In genomic region chr7:109129442-109129841, GRCm38 (mm10) we compare ENCODE assay signal across 11 mouse cellular contexts. TPM values are rescaled to one million over a fixed set of nuclear protein-coding genes. Genes with fewer than 3 reads are reported as not detected.
DNase-seq lines count a peak whose midpoint lies in the region; ATAC-seq lines count a peak whose summit lies in the region.
"Had no signal": no experiment of that assay in that cellular context is flagged by ENCODE, and none has a peak within 500 bp of the region (broad histone marks: within the 10 kb centered on the region; RNA-seq: fewer than 3 reads in every experiment).

No protein-coding gene starts in this region.

- no peaks in the 10 kb centered on the region for H3K4me1 ChIP-seq in hindbrain, embryonic 10.5 days (replicated peaks)
- peaks cover 8% of the 10 kb centered on the region; the same call in 1 of the 2 replicates for H3K4me1 ChIP-seq in hindbrain, embryonic 13.5 days (replicated peaks)
- H3K4me1 ChIP-seq: embryonic facial prominence, embryonic 15.5 days; hindbrain, embryonic 15.5 days had no signal

- H3K9ac ChIP-seq in hindbrain, embryonic 13.5 days, result no peak overlapping the region
- H3K9ac ChIP-seq: embryonic facial prominence, embryonic 15.5 days; hindbrain, embryonic 15.5 days; neural tube, embryonic 13.5 days had no signal

- H3K4me2 ChIP-seq in hindbrain, embryonic 13.5 days, result no peak overlapping the region
- H3K4me2 ChIP-seq: embryonic facial prominence, embryonic 15.5 days; hindbrain, embryonic 15.5 days; neural tube, embryonic 13.5 days had no signal

- DNase-seq in hindbrain, embryonic 10.5 days (ENCODE audit: low spot score), result peak; percentile 17
- DNase-seq in ovary, postnatal 36 days (ENCODE audit: low spot score), result peak; percentile 46
- no peak for DNase-seq in ovary, postnatal 10 days (ENCODE audit: low spot score)
- peak; percentile 40 for DNase-seq in embryo, embryonic 9.5 days (ENCODE audit: extremely low spot score)
- DNase-seq in retina, postnatal 1 day, result peak; percentile 35
- DNase-seq in layer of hippocampus, adult 9-11 months, result no peak
- DNase-seq in frontal cortex, postnatal 10 days (ENCODE audit: low spot score in 2 of 2), result no peak

- H3K9me3 ChIP-seq in hindbrain, embryonic 10.5 days, result no peaks in the 10 kb centered on the region
- no peaks in the 10 kb centered on the region for H3K9me3 ChIP-seq in hindbrain, embryonic 13.5 days
- H3K9me3 ChIP-seq: embryonic facial prominence, embryonic 15.5 days; hindbrain, embryonic 15.5 days; neural tube, embryonic 13.5 days had no signal

- no peak for ATAC-seq in hindbrain, embryonic 13.5 days (ENCODE audit: low FRiP score)

- H3K36me3 ChIP-seq in hindbrain, embryonic 10.5 days, result no peaks in the 10 kb centered on the region
- H3K36me3 ChIP-seq in hindbrain, embryonic 13.5 days, result no peaks in the 10 kb centered on the region
- H3K36me3 ChIP-seq: embryonic facial prominence, embryonic 15.5 days; hindbrain, embryonic 15.5 days; neural tube, embryonic 13.5 days had no signal

- no peaks in the 10 kb centered on the region for H3K27me3 ChIP-seq in hindbrain, embryonic 10.5 days (ENCODE audit: insufficient read depth, poor library complexity, severe bottlenecking)
- H3K27me3 ChIP-seq in hindbrain, embryonic 13.5 days, result 0 out of 2 replicates have a peak, but pooled peaks cover 2% of the 10 kb centered on the region
- H3K27me3 ChIP-seq: embryonic facial prominence, embryonic 15.5 days; hindbrain, embryonic 15.5 days had no signal

- H3K27ac ChIP-seq in hindbrain, embryonic 10.5 days, result no peak overlapping the region
- no peak overlapping the region for H3K27ac ChIP-seq in hindbrain, embryonic 13.5 days
- H3K27ac ChIP-seq: embryonic facial prominence, embryonic 15.5 days; hindbrain, embryonic 15.5 days; neural tube, embryonic 13.5 days had no signal

- H3K4me3 ChIP-seq in hindbrain, embryonic 10.5 days, result no peak overlapping the region
- no peak overlapping the region for H3K4me3 ChIP-seq in hindbrain, embryonic 13.5 days
- H3K4me3 ChIP-seq: embryonic facial prominence, embryonic 15.5 days; hindbrain, embryonic 15.5 days; neural tube, embryonic 13.5 days had no signal

RNA-seq across cellular contexts. Expression of gene Lmo1, which starts 45.6 kb away (rescaled TPM):
- 26.1 and 37.6 TPM in 2 replicates for polyA plus RNA-seq in hindbrain, embryonic 10.5 days (2016; fragmentation: Nextera tagmentation; extraction: Ambion mirVana)
- polyA plus RNA-seq in hindbrain, embryonic 13.5 days (2015; fragmentation: Nextera tagmentation; extraction: Ambion mirVana), result 42.8 and 49.8 TPM in 2 replicates

RNA-seq across cellular contexts. Expression of gene Ric3, which starts 46.3 kb away (rescaled TPM):
- 17.3 and 17.6 TPM in 2 replicates for polyA plus RNA-seq in hindbrain, embryonic 10.5 days (2016; fragmentation: Nextera tagmentation; extraction: Ambion mirVana)
- polyA plus RNA-seq in hindbrain, embryonic 13.5 days (2015; fragmentation: Nextera tagmentation; extraction: Ambion mirVana), result 28.3 and 30.1 TPM in 2 replicates

Comparison
In these comparisons a context has a peak if more than half of its experiments do, and no peak if none do; other contexts are left out.
1. DNase-seq: peak in hindbrain, embryonic 10.5 days (single experiment), ovary, postnatal 36 days (single experiment), embryo, embryonic 9.5 days (single experiment) and retina, postnatal 1 day (single experiment); none in ovary, postnatal 10 days (single experiment), layer of hippocampus, adult 9-11 months (single experiment) and frontal cortex, postnatal 10 days (0 of 2).